8 mouse cellular contexts compared by ENCODE assay signal in genomic region chr4:62409615-62410014, GRCm38 (mm10). TPM values are rescaled to one million over a fixed set of nuclear protein-coding genes. Genes with fewer than 3 reads are reported as not detected.
A peak's percentile ranks its signal among the peaks of the same experiment; 100 is the strongest.
DNase-seq lines count a peak whose midpoint lies in the region; ATAC-seq and TF ChIP-seq lines count a peak whose summit lies in the region.

No protein-coding gene starts in this region.

- peaks cover 5 to 23% of the 10 kb centered on the region in 2 experiments for H3K4me1 ChIP-seq in heart, embryonic 14.5 days (ENCODE audit: control insufficient read depth in 2 of 2, insufficient read depth in 2 of 2, low read length in 2 of 2)
- peaks cover 5 to 8% of the 10 kb centered on the region in 2 experiments; a peak in 3 of 4 replicates for H3K4me1 ChIP-seq in ES-E14 (ENCODE audit: control insufficient read depth in 2 of 2, insufficient read depth in 2 of 2, low read length in 2 of 2, poor library complexity in 1 of 2)
- H3K4me1 ChIP-seq in hindbrain, embryonic 12.5 days, result peaks cover 26% of the 10 kb centered on the region
- H3K4me1 ChIP-seq in midbrain, embryonic 13.5 days (replicated peaks), result peaks cover 42% of the 10 kb centered on the region

- H3K9me3 ChIP-seq in heart, embryonic 14.5 days (ENCODE audit: control insufficient read depth, low read length), result no peaks in the 10 kb centered on the region
- no peaks in the 10 kb centered on the region for H3K9me3 ChIP-seq in ES-E14 (ENCODE audit: control insufficient read depth, insufficient read depth, low read depth, low read length)
- H3K9me3 ChIP-seq in hindbrain, embryonic 12.5 days (replicated peaks), result no peaks in the 10 kb centered on the region
- no peaks in the 10 kb centered on the region for H3K9me3 ChIP-seq in midbrain, embryonic 13.5 days

- in situ Hi-C loops in ES-E14 (cut with MboI; ENCODE audit: low sequenced_read_pairs in 2 of 2, unreplicated experiment in 2 of 2), result no loop called here

- peak overlapping the region; percentile 91 for H3K9ac ChIP-seq in heart, embryonic 14.5 days (ENCODE audit: low read length)
- H3K9ac ChIP-seq in ES-E14 (ENCODE audit: insufficient read depth, low read depth, low read length, poor library complexity, severe bottlenecking), result peak overlapping the region; percentile 99; the same call in 1 of the 2 replicates
- H3K9ac ChIP-seq in hindbrain, embryonic 12.5 days, result peak overlapping the region; percentile 87
- peak overlapping the region; percentile 87 for H3K9ac ChIP-seq in midbrain, embryonic 13.5 days (replicated peaks)

- H3K4me3 ChIP-seq in heart, embryonic 14.5 days (ENCODE audit: control insufficient read depth in 1 of 2, insufficient read depth in 1 of 2, low read depth in 1 of 2, low read length in 2 of 2), result peak overlapping the region; percentile 81 to 95
- H3K4me3 ChIP-seq in ES-E14 (ENCODE audit: insufficient read depth in 1 of 2, low read depth in 1 of 2, low read length in 2 of 2, poor library complexity in 1 of 2, severe bottlenecking in 1 of 2), result peak overlapping the region; percentile 93 to 98
- H3K4me3 ChIP-seq in hindbrain, embryonic 12.5 days, result peak overlapping the region; percentile 79
- H3K4me3 ChIP-seq in midbrain, embryonic 13.5 days (replicated peaks), result peak overlapping the region; percentile 73

- peak overlapping the region; percentile 87 to 94; a peak in 2 of 4 replicates for H3K27ac ChIP-seq in heart, embryonic 14.5 days (replicated peaks in 1 of 2; ENCODE audit: control insufficient read depth in 1 of 2, insufficient read depth in 1 of 2, low read depth in 2 of 2, low read length in 2 of 2)
- no peak overlapping the region for H3K27ac ChIP-seq in ES-E14 (ENCODE audit: insufficient read depth, low read depth, low read length, poor library complexity, severe bottlenecking)
- no peak overlapping the region for H3K27ac ChIP-seq in hindbrain, embryonic 12.5 days
- H3K27ac ChIP-seq in midbrain, embryonic 13.5 days, result no peak overlapping the region

- H3K27me3 ChIP-seq in heart, embryonic 14.5 days (ENCODE audit: control insufficient read depth, insufficient read depth, low read length), result no peaks in the 10 kb centered on the region
- no peaks in the 10 kb centered on the region for H3K27me3 ChIP-seq in hindbrain, embryonic 12.5 days
- no peaks in the 10 kb centered on the region for H3K27me3 ChIP-seq in midbrain, embryonic 13.5 days

- intact Hi-C loops in heart, postnatal 36 days (cut with DNase I), result loop anchor here (2.0 to 10.0 kb wide), 7 partner anchors 49 to 353 kb away; partner anchors contain the start of genes Alad, Fkbp15, Hdhd3 and Slc31a1

- DNase-seq in heart, postnatal 36 days, result no peak
- no peak for DNase-seq in ES-E14 (ENCODE audit: low read depth, low spot score)
- DNase-seq in c-Kit-positive CD71-positive TER-119-positive erythroid progenitor cells, embryonic 14.5 days (ENCODE audit: low spot score), result no peak
- no peak for DNase-seq in cerebellum, postnatal 14 days
- no peak for DNase-seq in kidney, postnatal 10 days

- H3K36me3 ChIP-seq in heart, embryonic 14.5 days (ENCODE audit: control insufficient read depth, insufficient read depth, low read length), result peaks cover 45% of the 10 kb centered on the region
- H3K36me3 ChIP-seq in ES-E14 (ENCODE audit: control insufficient read depth, insufficient read depth, low read length, poor library complexity, severe bottlenecking), result peaks cover 27% of the 10 kb centered on the region
- peaks cover 32% of the 10 kb centered on the region for H3K36me3 ChIP-seq in hindbrain, embryonic 12.5 days
- H3K36me3 ChIP-seq in midbrain, embryonic 13.5 days, result peaks cover 35% of the 10 kb centered on the region

- ATAC-seq in heart, embryonic 14.5 days (ENCODE audit: insufficient number of reproducible peaks, insufficient read depth, low FRiP score, low read depth), result no peak
- no peak for ATAC-seq in hindbrain, embryonic 12.5 days (ENCODE audit: low FRiP score)
- no peak for ATAC-seq in midbrain, embryonic 13.5 days

- 33% methylated on average over 6 of the region's 6 CpGs for WGBS in heart, embryonic 14.5 days
- WGBS in hindbrain, embryonic 12.5 days, result 29% methylated on average over 6 of the region's 6 CpGs
- WGBS in midbrain, embryonic 13.5 days, result 36% methylated on average over 6 of the region's 6 CpGs

- H3K4me2 ChIP-seq in heart, embryonic 14.5 days (ENCODE audit: low read length), result peak overlapping the region; percentile 89
- H3K4me2 ChIP-seq in hindbrain, embryonic 12.5 days (replicated peaks), result peak overlapping the region; percentile 60
- peak overlapping the region; percentile 79 for H3K4me2 ChIP-seq in midbrain, embryonic 13.5 days (replicated peaks)

TF ChIP-seq in ES-E14, 5 proteins besides CTCF, POLR2A, EP300 and RAD21:
- TF ChIP-seq HCFC1 (IDR thresholded peaks at IDR 0.05; ENCODE audit: borderline replicate concordance, insufficient read depth, low read length) (no peak), CHD2 (IDR thresholded peaks at IDR 0.05; ENCODE audit: low read depth, low read length) (no peak), ZC3H11A (IDR thresholded peaks at IDR 0.05; ENCODE audit: borderline replicate concordance, low read depth, low read length) (no peak), ZNF384 (IDR thresholded peaks at IDR 0.05; ENCODE audit: low read depth, low read length) (peak; percentile 65; the same call in 1 of the 2 replicates), MAFK (IDR thresholded peaks at IDR 0.05; ENCODE audit: insufficient read depth, low read depth, low read length) (no peak)

RNA-seq across cellular contexts. Expression of gene Prpf4, which starts 1.0 kb away (rescaled TPM):
- 12.6 and 14.9 TPM in 2 replicates for polyA plus RNA-seq in heart, embryonic 14.5 days (2014; fragmentation: Nextera tagmentation; extraction: Ambion mirVana)
- total RNA-seq in heart, postnatal 36 days (2021), result 10 to 100 TPM in 1 of 2 experiments, 1 to 10 TPM in 1; 10.0 to 10.6 TPM
- 27.6 and 32.6 TPM in 2 replicates for total RNA-seq in ES-E14 (2012; rRNA removed)
- 20.8 and 21.2 TPM in 2 replicates for polyA plus RNA-seq in hindbrain, embryonic 12.5 days (2016; fragmentation: Nextera tagmentation; extraction: Ambion mirVana)
- 18.4 and 19.1 TPM in 2 replicates for polyA plus RNA-seq in midbrain, embryonic 13.5 days (2015; fragmentation: Nextera tagmentation; extraction: Ambion mirVana)

RNA-seq across cellular contexts. Expression of gene Cdc26, which starts 1.2 kb away (rescaled TPM):
- 85.6 and 93.0 TPM in 2 replicates for polyA plus RNA-seq in heart, embryonic 14.5 days (2014; fragmentation: Nextera tagmentation; extraction: Ambion mirVana)
- 10 to 100 TPM; 42.7 to 43.6 TPM for total RNA-seq in heart, postnatal 36 days (2021)
- 39.0 and 69.1 TPM in 2 replicates for total RNA-seq in ES-E14 (2012; rRNA removed)
- 136 and 147 TPM in 2 replicates for polyA plus RNA-seq in hindbrain, embryonic 12.5 days (2016; fragmentation: Nextera tagmentation; extraction: Ambion mirVana)
- polyA plus RNA-seq in midbrain, embryonic 13.5 days (2015; fragmentation: Nextera tagmentation; extraction: Ambion mirVana), result 116 and 120 TPM in 2 replicates

RNA-seq across cellular contexts. Expression of gene Rnf183, which starts 25.4 kb away (rescaled TPM):
- polyA plus RNA-seq in heart, embryonic 14.5 days (2014; fragmentation: Nextera tagmentation; extraction: Ambion mirVana), result not detected in 2 replicates
- total RNA-seq in heart, postnatal 36 days (2021), result not detected
- total RNA-seq in ES-E14 (2012; rRNA removed), result 0.89 TPM in 1 of 2 replicates, not detected in the other
- not detected in 2 replicates for polyA plus RNA-seq in hindbrain, embryonic 12.5 days (2016; fragmentation: Nextera tagmentation; extraction: Ambion mirVana)
- polyA plus RNA-seq in midbrain, embryonic 13.5 days (2015; fragmentation: Nextera tagmentation; extraction: Ambion mirVana), result 0.11 and 0.23 TPM in 2 replicates

RNA-seq across cellular contexts. Expression of gene Slc31a1, which starts 49.1 kb away (rescaled TPM):
- polyA plus RNA-seq in heart, embryonic 14.5 days (2014; fragmentation: Nextera tagmentation; extraction: Ambion mirVana), result 38.1 and 40.2 TPM in 2 replicates
- 10 to 100 TPM; 18.8 to 20.3 TPM for total RNA-seq in heart, postnatal 36 days (2021)
- total RNA-seq in ES-E14 (2012; rRNA removed), result 27.9 and 30.7 TPM in 2 replicates
- 45.2 and 48.5 TPM in 2 replicates for polyA plus RNA-seq in hindbrain, embryonic 12.5 days (2016; fragmentation: Nextera tagmentation; extraction: Ambion mirVana)
- polyA plus RNA-seq in midbrain, embryonic 13.5 days (2015; fragmentation: Nextera tagmentation; extraction: Ambion mirVana), result 37.9 and 38.2 TPM in 2 replicates

RNA-seq across cellular contexts. Expression of gene Fkbp15, which starts 49.3 kb away (rescaled TPM):
- 18.0 and 20.8 TPM in 2 replicates for polyA plus RNA-seq in heart, embryonic 14.5 days (2014; fragmentation: Nextera tagmentation; extraction: Ambion mirVana)
- total RNA-seq in heart, postnatal 36 days (2021), result 10 to 100 TPM; 19.3 to 23.2 TPM
- total RNA-seq in ES-E14 (2012; rRNA removed), result 20.3 and 20.7 TPM in 2 replicates
- 25.9 and 26.4 TPM in 2 replicates for polyA plus RNA-seq in hindbrain, embryonic 12.5 days (2016; fragmentation: Nextera tagmentation; extraction: Ambion mirVana)
- 23.6 and 24.0 TPM in 2 replicates for polyA plus RNA-seq in midbrain, embryonic 13.5 days (2015; fragmentation: Nextera tagmentation; extraction: Ambion mirVana)

Comparison
In these comparisons a context has a peak if more than half of its experiments do, and no peak if none do; other contexts are left out.
1. H3K27ac ChIP-seq: peak in heart, embryonic 14.5 days (2 of 2); none in ES-E14 (single experiment), hindbrain, embryonic 12.5 days (single experiment) and midbrain, embryonic 13.5 days (single experiment).
2. Peak in every context shown above with its lines, with median percentiles within 50 percentile points of each other: H3K4me2 ChIP-seq, H3K4me3 ChIP-seq and H3K9ac ChIP-seq.